Mouse (Mus musculus) retina, postnatal 7 days (tissue): ENCODE measurements around the gene Tctn1.
"Not testable (repeated sequence)": the region's sequence is repeated elsewhere in the genome, so short reads cannot be mapped to it uniquely, and the experiment has no call there.

Experiments
- DNase-seq: peaks from one replicate; pipeline ENCODE4 v3.0.0-alpha.2; 2012; ENCODE audit warnings: low read depth, low spot score

Gene Tctn1

GRCm38 (mm10) chr5:122219655-122220629 lies 44.3 kb downstream of the Tctn1 start:
- DNase-seq: no peak

DNA sequence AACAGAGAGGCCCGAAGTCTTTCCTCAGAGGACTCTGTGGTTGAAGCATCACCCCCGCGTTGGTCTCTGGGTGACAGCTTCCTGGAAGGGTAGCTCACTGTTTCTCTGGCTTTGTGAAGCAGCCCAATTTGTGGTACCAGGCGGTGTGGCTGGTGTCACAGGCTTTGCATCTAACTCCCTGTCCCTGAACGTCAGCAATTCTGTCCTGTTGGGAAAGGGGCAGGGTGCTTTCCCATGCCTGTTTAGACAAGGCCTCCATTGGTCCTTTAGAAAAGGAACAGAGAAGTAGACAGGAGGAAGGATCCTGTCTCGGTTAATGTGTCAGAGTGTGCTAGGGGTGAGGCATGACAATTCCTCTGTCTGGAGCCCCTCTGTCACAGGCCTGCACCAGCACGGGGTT lies 45.3 kb downstream of the Tctn1 start:
- no peak for DNase-seq

GRCm38 (mm10) chr5:122218109-122218905 lies 46.0 kb downstream of the Tctn1 start:
- DNase-seq: no peak

GRCm38 (mm10) chr5:122217636-122218035 lies 46.6 kb downstream of the Tctn1 start:
- DNase-seq: no peak

DNA sequence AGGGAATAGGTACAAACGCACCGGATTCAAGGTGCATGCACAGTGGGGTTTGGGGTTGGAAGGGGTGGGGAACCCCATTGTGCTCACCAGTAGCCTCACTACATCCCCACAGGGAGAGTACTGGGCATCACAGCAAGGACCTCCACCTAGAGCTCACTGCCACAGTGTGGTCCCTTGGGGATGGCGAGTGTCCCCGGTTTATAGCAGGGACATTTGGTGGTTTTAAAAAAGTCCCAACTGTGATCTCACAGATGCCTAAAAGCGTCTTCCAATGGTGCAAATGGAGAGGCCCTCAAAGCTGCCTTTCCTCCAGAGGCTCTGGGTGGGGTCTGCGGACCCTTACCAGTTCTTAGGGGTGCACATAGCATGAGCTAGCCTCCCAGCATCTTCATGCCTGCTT lies 50.4 kb downstream of the Tctn1 start:
- no peak for DNase-seq

DNA sequence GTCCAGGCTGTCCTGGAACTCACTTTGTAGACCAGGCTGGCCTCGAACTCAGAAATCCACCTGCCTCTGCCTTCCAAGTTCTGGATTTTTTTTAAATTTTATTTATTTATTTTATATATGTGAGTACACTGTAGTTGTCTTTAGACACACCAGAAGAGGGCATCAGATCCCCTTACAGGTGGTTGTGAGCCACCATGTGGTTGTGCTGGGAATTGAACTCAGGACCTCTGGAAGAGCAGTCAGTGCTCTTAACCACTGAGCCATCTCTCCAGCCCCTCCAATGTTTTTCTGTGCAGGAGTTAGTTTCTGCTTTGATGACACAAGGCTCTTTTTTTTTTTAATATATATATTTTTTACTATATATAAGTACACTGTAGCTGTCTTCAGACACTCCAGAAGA lies 51.4 kb downstream of the Tctn1 start:
- DNase-seq: not testable (repeated sequence)

- no peak for DNase-seq
Measured at GRCm38 (mm10) chr5:122212125-122212524, 52.1 kb downstream of the Tctn1 start.

- no peak for DNase-seq
Measured at GRCm38 (mm10) chr5:122210890-122211289, 53.4 kb downstream of the Tctn1 start.

GRCm38 (mm10) chr5:122209591-122210368 lies 54.5 kb downstream of the Tctn1 start:
- no peak for DNase-seq

DNA sequence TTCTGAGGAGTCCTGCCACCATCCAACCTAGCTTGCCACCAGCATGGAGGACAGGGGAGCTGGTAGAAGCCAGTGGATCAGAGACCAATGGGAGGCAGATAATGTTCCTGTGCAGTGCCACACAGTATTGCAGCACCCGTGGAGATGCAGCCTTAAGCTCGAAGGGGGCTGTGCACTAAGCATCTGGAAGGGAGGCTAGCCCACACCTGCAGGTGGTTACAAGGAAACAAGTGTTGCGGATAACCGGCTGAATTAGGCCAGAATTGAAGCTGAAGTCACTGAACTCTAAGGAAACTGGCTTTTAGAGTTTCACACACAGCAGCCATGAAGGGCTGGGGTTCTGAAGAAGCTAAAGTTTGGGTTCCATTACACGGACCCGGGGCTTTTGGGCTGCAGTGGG lies 55.4 kb downstream of the Tctn1 start:
- no peak for DNase-seq

DNA sequence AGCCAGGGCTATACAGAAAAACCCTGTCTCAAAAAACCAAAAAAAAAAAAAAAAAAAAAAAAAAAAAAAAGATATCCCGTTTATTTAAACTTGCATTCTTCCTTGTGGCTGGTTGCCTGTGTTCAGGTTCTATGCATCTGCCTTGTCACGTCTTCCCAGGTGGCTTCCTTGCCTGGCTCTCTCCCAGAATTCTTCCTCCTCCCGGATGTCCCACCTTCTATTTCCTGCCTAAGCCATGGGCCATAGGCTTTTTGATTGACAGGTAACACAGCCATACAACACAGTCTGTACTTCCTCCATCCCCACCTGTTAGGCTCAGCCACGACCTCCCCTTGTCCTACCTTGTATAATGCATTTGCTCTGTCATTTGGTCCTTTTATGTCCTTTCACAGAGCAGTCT lies 57.8 kb downstream of the Tctn1 start, which contains the start of gene Hvcn1:
Hvcn1 (plus strand) TSS at position 330 of the 400 bp plus-strand sequence.
- DNase-seq: no peak

GRCm38 (mm10) chr5:122204180-122204579 lies 60.1 kb downstream of the Tctn1 start:
- DNase-seq: no peak

DNA sequence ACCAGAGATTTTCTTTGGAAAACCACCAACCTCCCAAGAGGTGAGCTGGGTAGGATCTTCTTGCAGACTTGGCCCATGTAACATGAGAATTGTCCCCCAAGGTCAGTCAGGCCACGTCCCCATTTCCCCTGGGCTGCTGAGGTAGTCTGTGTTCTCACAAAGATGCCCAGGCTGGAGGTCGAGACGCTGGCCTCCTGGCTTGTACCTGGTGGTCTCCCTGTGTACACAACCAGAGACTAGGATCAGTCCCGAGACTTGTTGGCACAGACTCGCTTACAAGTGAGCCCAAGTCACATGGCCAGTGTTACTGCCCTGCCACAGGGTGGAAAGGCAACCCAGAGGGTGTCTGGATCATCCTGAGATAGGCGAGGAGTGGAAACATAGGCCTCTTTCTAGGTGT lies 62.4 kb downstream of the Tctn1 start:
- DNase-seq: no peak

DNA sequence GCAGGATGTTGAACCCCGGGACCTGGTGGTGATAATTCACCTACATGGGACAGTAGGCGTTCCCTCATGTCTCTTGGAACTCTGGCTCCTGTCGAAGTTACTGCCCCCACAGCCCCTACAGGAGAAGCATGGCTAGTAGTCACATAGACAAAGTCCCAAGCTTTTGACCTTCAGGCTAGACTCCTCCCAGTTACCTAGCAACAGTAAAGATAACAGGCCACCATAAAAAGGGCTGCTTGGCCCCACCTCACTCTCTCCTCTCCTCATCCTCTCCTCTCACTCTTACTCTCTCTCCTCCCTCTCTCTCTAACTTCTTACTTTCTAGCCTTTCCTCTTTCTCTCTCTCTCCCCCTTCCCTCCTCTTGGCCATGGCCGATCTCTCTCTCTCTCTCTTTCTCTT lies 63.4 kb downstream of the Tctn1 start:
- no peak for DNase-seq

DNA sequence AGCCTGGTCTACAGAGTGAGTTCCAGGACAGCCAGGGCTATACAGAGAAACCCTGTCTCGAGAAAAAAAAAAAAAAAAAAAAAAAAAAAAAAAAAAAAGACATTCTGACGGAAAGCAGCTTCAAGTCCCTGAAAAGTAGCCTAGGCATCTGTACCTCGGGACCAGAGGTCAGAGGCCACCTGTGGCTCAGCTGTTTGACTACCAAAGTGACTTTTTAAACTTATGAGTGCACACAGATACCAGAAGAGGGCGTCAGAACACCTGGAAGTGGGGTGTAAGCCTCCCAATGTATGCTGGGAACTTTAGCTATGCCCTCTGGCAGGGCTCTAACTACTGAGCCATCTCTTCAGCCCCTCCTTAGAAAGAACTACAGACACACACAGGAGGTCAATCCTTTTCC lies 71.9 kb downstream of the Tctn1 start:
- no peak for DNase-seq

- DNase-seq: no peak
Measured at GRCm38 (mm10) chr5:122191269-122192063, 72.8 kb downstream of the Tctn1 start.

DNA sequence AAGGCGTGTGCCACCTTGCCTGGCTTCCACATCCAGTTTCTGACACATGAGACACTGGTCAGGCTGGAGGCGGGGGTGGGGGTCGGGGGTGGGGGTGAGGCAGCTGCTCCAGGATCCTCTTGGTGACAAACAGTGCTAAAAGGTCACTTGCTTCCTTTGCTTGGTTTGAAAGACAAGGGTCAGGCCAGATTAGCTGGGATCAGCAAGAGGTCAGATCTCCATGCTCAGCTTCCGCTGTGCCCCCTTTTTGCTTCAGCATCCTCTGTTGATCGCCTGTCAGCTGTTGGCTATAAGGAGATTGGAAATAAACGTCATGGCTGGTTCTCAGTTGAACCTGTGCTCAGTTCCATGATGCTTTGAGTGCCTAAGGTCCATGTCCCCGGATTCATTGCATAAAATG lies 73.8 kb downstream of the Tctn1 start:
- no peak for DNase-seq

DNA sequence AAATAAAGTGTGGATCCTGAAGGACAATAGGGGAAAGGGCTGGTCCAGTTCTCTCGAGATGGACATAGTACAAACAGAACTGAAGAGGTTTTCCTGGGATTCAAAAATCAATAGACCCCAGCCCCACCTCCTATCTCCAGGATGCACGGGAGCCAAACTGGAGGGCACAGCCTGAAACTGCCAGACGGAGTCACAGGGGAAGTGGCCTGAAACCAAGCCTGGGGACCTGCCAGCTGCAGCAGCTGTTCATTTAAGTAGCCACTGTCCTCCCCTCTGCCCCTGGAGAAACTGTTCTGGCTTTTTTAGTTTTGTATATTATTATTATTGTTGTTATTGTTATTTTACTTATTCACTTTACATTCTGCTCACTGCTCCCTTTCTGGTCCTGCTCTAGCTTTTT lies 75.1 kb downstream of the Tctn1 start:
- no peak for DNase-seq
